ENCODE assay signal across 15 mouse cellular contexts in the genomic region with DNA sequence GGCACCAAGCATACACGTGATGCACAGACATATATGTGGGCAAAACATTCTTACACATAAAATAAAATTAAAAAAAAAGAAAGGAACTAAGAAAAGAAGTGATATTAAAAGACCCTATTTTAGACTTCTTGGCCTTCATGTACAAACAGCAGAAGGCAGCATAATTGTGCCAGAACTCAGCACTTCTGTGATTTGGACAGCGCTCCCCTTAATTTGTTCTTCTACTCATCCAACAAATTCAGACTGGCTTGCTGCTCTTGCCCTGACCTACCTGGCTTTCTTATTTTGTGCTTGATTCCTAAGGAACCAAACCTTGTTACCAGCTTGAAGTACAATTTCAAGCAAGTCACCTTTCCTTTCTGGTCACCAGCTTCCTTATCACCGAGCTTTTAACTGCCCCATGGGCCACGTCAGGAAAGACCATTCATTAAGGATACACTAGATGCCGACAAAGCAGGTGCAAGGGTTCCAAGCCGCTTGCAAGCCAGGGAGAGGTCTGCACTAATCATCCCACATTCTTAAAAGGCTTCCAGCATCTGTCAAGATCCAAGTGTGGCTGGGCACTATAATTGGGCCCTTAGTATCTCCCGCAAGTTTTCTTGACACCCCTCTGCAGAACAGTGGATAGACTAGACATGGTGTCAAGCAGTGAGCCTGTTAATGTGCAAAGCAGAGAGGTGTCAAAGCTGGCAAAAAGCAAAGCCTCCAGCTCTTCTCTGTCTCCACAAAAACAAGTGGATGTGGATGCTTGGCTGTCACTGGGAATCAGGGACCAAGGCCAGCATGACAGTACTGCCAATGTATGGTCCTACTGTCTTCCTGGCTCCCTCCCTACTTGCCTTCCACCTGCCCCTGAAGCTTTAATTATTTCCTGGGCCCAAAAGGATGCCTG.
A peak's percentile ranks its signal among the peaks of the same experiment; 100 is the strongest.
DNase-seq lines count a peak whose midpoint lies in the region; ATAC-seq and TF ChIP-seq lines count a peak whose summit lies in the region.
"Had no signal": no experiment of that assay in that cellular context is flagged by ENCODE, and none has a peak within 500 bp of the region (broad histone marks: within the 10 kb centered on the region; RNA-seq: fewer than 3 reads in every experiment).

No protein-coding gene starts in this region.

- H3K4me1 ChIP-seq in forebrain, embryonic 15.5 days = peaks cover 2% of the 10 kb centered on the region
- H3K4me1 ChIP-seq in forebrain, embryonic 10.5 days = no peaks in the 10 kb centered on the region
- 0 out of 2 replicates have a peak, but pooled peaks cover 3% of the 10 kb centered on the region for H3K4me1 ChIP-seq in midbrain, embryonic 13.5 days (replicated peaks)
- no peaks in the 10 kb centered on the region for H3K4me1 ChIP-seq in midbrain, embryonic 14.5 days (ENCODE audit: control insufficient read depth, insufficient read depth, low read length)
- no peaks in the 10 kb centered on the region for H3K4me1 ChIP-seq in intestine, postnatal 0 days (replicated peaks; ENCODE audit: control insufficient read depth, insufficient read depth, low read length)
- H3K4me1 ChIP-seq: liver, embryonic 12.5 days; midbrain, embryonic 12.5 days had no signal

- no peak overlapping the region for H3K4me2 ChIP-seq in forebrain, embryonic 15.5 days (replicated peaks)
- no peak overlapping the region for H3K4me2 ChIP-seq in midbrain, embryonic 13.5 days (replicated peaks)
- H3K4me2 ChIP-seq in midbrain, embryonic 14.5 days (ENCODE audit: low read length) = no peak overlapping the region
- no peak overlapping the region for H3K4me2 ChIP-seq in intestine, postnatal 0 days (replicated peaks; ENCODE audit: low read depth)
- H3K4me2 ChIP-seq: liver, embryonic 12.5 days; midbrain, embryonic 12.5 days had no signal

- TF ChIP-seq CTCF in intestine, postnatal 0 days (IDR thresholded peaks at IDR 0.05; ENCODE audit: low read depth) = no peak

- H3K9ac ChIP-seq in forebrain, embryonic 15.5 days (replicated peaks) = no peak overlapping the region
- H3K9ac ChIP-seq in midbrain, embryonic 13.5 days (replicated peaks) = no peak overlapping the region
- H3K9ac ChIP-seq in midbrain, embryonic 14.5 days (replicated peaks; ENCODE audit: low read length) = no peak overlapping the region
- H3K9ac ChIP-seq in intestine, postnatal 0 days (ENCODE audit: low read depth, low read length) = no peak overlapping the region
- H3K9ac ChIP-seq: liver, embryonic 12.5 days; midbrain, embryonic 12.5 days had no signal

- H3K36me3 ChIP-seq in forebrain, embryonic 15.5 days = no peaks in the 10 kb centered on the region
- no peaks in the 10 kb centered on the region for H3K36me3 ChIP-seq in forebrain, embryonic 10.5 days (replicated peaks)
- no peaks in the 10 kb centered on the region for H3K36me3 ChIP-seq in midbrain, embryonic 13.5 days
- H3K36me3 ChIP-seq in midbrain, embryonic 14.5 days (ENCODE audit: control insufficient read depth, insufficient read depth, low read length) = no peaks in the 10 kb centered on the region
- no peaks in the 10 kb centered on the region for H3K36me3 ChIP-seq in intestine, postnatal 0 days (ENCODE audit: control insufficient read depth, insufficient read depth)
- H3K36me3 ChIP-seq: liver, embryonic 12.5 days; midbrain, embryonic 12.5 days had no signal

- WGBS in forebrain, embryonic 15.5 days = 65% methylated on average over 7 of the region's 7 CpGs
- 87% methylated on average over 7 of the region's 7 CpGs for WGBS in forebrain, embryonic 10.5 days
- WGBS in midbrain, embryonic 13.5 days = 89% methylated on average over 7 of the region's 7 CpGs
- 81% methylated on average over 7 of the region's 7 CpGs for WGBS in midbrain, embryonic 14.5 days
- 82% methylated on average over 7 of the region's 7 CpGs for WGBS in intestine, postnatal 0 days

- no peak overlapping the region for H3K4me3 ChIP-seq in forebrain, embryonic 15.5 days
- H3K4me3 ChIP-seq in forebrain, embryonic 10.5 days = no peak overlapping the region
- no peak overlapping the region for H3K4me3 ChIP-seq in midbrain, embryonic 13.5 days (replicated peaks)
- H3K4me3 ChIP-seq in midbrain, embryonic 14.5 days (replicated peaks; ENCODE audit: low read depth, low read length) = no peak overlapping the region
- no peak overlapping the region for H3K4me3 ChIP-seq in intestine, postnatal 0 days (ENCODE audit: low read depth, low read length)
- H3K4me3 ChIP-seq: erythroblast, embryonic 14.5 days; left cerebral cortex, adult 2 months; liver, embryonic 12.5 days; midbrain, embryonic 12.5 days had no signal

- no peak for DNase-seq in forebrain, embryonic 10.5 days (ENCODE audit: extremely low spot score, low spot score)
- DNase-seq in midbrain, embryonic 14.5 days = no peak
- DNase-seq in cerebellum, adult 18-20 months = peak; percentile 73 to 80
- DNase-seq in forelimb bud, embryonic 11.5 days (ENCODE audit: low read depth, low spot score) = peak; percentile 16
- DNase-seq in lung, adult 18-20 months = no peak
- DNase-seq: B cell, adult 2 months; right cerebral cortex, postnatal 14 days; thymus, adult 18-20 months had no signal

- no peaks in the 10 kb centered on the region for H3K9me3 ChIP-seq in forebrain, embryonic 15.5 days
- no peaks in the 10 kb centered on the region for H3K9me3 ChIP-seq in forebrain, embryonic 10.5 days
- H3K9me3 ChIP-seq in midbrain, embryonic 13.5 days = no peaks in the 10 kb centered on the region
- H3K9me3 ChIP-seq in midbrain, embryonic 14.5 days (ENCODE audit: control insufficient read depth, low read length) = no peaks in the 10 kb centered on the region
- no peaks in the 10 kb centered on the region for H3K9me3 ChIP-seq in intestine, postnatal 0 days (ENCODE audit: control insufficient read depth)
- H3K9me3 ChIP-seq: liver, embryonic 12.5 days; midbrain, embryonic 12.5 days had no signal

- no peaks in the 10 kb centered on the region for H3K27me3 ChIP-seq in forebrain, embryonic 15.5 days
- no peaks in the 10 kb centered on the region for H3K27me3 ChIP-seq in forebrain, embryonic 10.5 days (ENCODE audit: poor library complexity, severe bottlenecking)
- H3K27me3 ChIP-seq in midbrain, embryonic 13.5 days = no peaks in the 10 kb centered on the region
- no peaks in the 10 kb centered on the region for H3K27me3 ChIP-seq in midbrain, embryonic 14.5 days (ENCODE audit: control insufficient read depth, insufficient read depth, low read length)
- H3K27me3 ChIP-seq in intestine, postnatal 0 days (replicated peaks; ENCODE audit: control insufficient read depth, insufficient read depth, low read length) = no peaks in the 10 kb centered on the region
- H3K27me3 ChIP-seq: liver, embryonic 12.5 days; midbrain, embryonic 12.5 days had no signal

- peak overlapping the region; percentile 56 for H3K27ac ChIP-seq in forebrain, embryonic 15.5 days (replicated peaks)
- no peak overlapping the region for H3K27ac ChIP-seq in forebrain, embryonic 10.5 days
- H3K27ac ChIP-seq in midbrain, embryonic 13.5 days = 0 out of 2 replicates have a peak overlapping the region, but pooled peaks have one; percentile 27
- H3K27ac ChIP-seq in midbrain, embryonic 14.5 days (replicated peaks; ENCODE audit: low read depth, low read length) = no peak overlapping the region
- no peak overlapping the region for H3K27ac ChIP-seq in intestine, postnatal 0 days (ENCODE audit: low read depth, low read length)
- H3K27ac ChIP-seq: left cerebral cortex, adult 2 months; liver, embryonic 12.5 days; midbrain, embryonic 12.5 days had no signal

- ATAC-seq in forebrain, embryonic 15.5 days (replicated peaks) = peak; percentile 48; the same call in 1 of the 2 replicates
- ATAC-seq in midbrain, embryonic 13.5 days = no peak
- no peak for ATAC-seq in midbrain, embryonic 14.5 days (ENCODE audit: low FRiP score, low TSS enrichment)
- ATAC-seq in intestine, postnatal 0 days = no peak
- ATAC-seq: liver, embryonic 12.5 days had no signal

Comparison
In these comparisons a context has a peak if more than half of its experiments do, and no peak if none do; other contexts are left out.
1. H3K27ac ChIP-seq: peak in forebrain, embryonic 15.5 days (single experiment) and midbrain, embryonic 13.5 days (single experiment); none in forebrain, embryonic 10.5 days (single experiment), midbrain, embryonic 14.5 days (single experiment) and intestine, postnatal 0 days (single experiment).
2. DNase-seq: peak in cerebellum, adult 18-20 months (2 of 2) and forelimb bud, embryonic 11.5 days (single experiment); none in forebrain, embryonic 10.5 days (single experiment), midbrain, embryonic 14.5 days (single experiment) and lung, adult 18-20 months (0 of 2).